Mouse (Mus musculus) C2C12 (cell line): ENCODE data around the gene Spem1.

Experiments
- CTCF ChIP-seq: IDR thresholded peaks from one replicate; pipeline ENCODE4 v1.5.1; 2011; ENCODE audit not compliant: control insufficient read depth, insufficient read depth, insufficient read length
- MAX ChIP-seq: IDR thresholded peaks from one replicate; pipeline ENCODE4 v1.6.1; 2011; ENCODE audit warnings: mild to moderate bottlenecking, control low read depth
- MYOG ChIP-seq: IDR thresholded peaks from one replicate; pipeline ENCODE4 v1.6.1; 2011; ENCODE audit not compliant: control insufficient read depth, insufficient read length; ENCODE audit errors: extremely low read depth

DNA sequence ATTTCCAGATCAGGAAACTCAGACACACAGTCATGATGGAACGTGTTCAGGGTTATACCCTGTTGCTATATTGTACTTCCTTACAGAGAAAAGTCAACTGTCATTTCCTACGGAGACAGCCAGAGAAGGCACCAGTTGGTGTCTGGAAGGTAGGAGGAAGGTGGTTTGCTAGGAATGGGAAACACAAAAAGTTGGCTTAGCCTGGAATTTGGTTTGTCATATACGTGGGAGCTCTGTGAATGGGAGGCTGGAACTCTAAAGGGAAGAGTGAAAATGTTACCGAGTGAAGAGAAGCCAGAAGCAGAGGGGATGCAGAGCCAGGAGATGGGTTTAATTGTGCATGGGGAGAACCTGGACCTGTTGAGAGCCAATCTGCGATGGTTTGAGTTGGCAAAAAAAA lies 30.6 kb downstream of the Spem1 start:
- no peak for TF ChIP-seq CTCF
- no peak for TF ChIP-seq MAX
- no peak for TF ChIP-seq MYOG
